In the genomic region with DNA sequence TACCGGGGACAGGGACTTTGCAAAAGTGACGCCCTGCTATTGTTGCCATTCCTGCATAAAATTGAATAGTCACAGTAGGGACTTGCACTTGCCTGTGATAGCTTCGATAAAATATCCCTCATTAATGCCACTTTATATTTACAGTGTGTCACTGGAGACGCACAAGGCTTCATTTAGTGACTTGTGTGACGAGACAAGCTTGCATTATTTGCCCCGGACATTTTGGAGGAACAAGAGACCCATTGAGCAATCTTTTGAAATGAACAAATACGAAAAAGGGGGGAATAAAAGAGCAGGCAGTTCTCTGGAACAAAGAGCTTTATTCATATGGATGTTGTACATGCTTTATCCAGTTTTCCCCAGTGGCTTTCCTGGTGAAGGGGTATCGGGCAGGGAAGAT, we compare ENCODE assay signal across 10 mouse cellular contexts. TPM values are rescaled to one million over a fixed set of nuclear protein-coding genes. Genes with fewer than 3 reads are reported as not detected.
A peak's percentile ranks its signal among the peaks of the same experiment; 100 is the strongest.
DNase-seq lines count a peak whose midpoint lies in the region; ATAC-seq and TF ChIP-seq lines count a peak whose summit lies in the region.
"Had no signal": no experiment of that assay in that cellular context is flagged by ENCODE, and none has a peak within 500 bp of the region (broad histone marks: within the 10 kb centered on the region; RNA-seq: fewer than 3 reads in every experiment).

No protein-coding gene starts in this region.

- no peak overlapping the region for H3K27ac ChIP-seq in stomach, embryonic 14.5 days (ENCODE audit: low read length)
- no peak overlapping the region for H3K27ac ChIP-seq in stomach, postnatal 0 days (replicated peaks)
- peak overlapping the region; percentile 31; the same call in 1 of the 2 replicates for H3K27ac ChIP-seq in forebrain, embryonic 13.5 days
- no peak overlapping the region for H3K27ac ChIP-seq in heart, adult 2 months
- no peak overlapping the region for H3K27ac ChIP-seq in heart, embryonic 10.5 days

- peaks cover 18% of the 10 kb centered on the region; the same call in 1 of the 2 replicates for H3K4me1 ChIP-seq in stomach, embryonic 14.5 days (ENCODE audit: control insufficient read depth, insufficient read depth, low read length)
- H3K4me1 ChIP-seq in stomach, postnatal 0 days (replicated peaks; ENCODE audit: control insufficient read depth, insufficient read depth), result peaks cover 5% of the 10 kb centered on the region; the same call in 1 of the 2 replicates
- H3K4me1 ChIP-seq in forebrain, embryonic 13.5 days, result peaks cover 55% of the 10 kb centered on the region
- 0 out of 2 replicates have a peak, but pooled peaks cover 1% of the 10 kb centered on the region for H3K4me1 ChIP-seq in heart, adult 2 months (ENCODE audit: control insufficient read depth, insufficient read depth, low read length)
- peaks cover 31% of the 10 kb centered on the region for H3K4me1 ChIP-seq in heart, embryonic 10.5 days

- no peak for TF ChIP-seq CTCF in stomach, postnatal 0 days (IDR thresholded peaks at IDR 0.05; ENCODE audit: low read depth)
- TF ChIP-seq CTCF in heart, adult 2 months (IDR thresholded peaks at IDR 0.05), result no peak

- no peaks in the 10 kb centered on the region for H3K9me3 ChIP-seq in stomach, embryonic 14.5 days (ENCODE audit: control insufficient read depth, low read depth, low read length)
- no peaks in the 10 kb centered on the region for H3K9me3 ChIP-seq in stomach, postnatal 0 days (ENCODE audit: control insufficient read depth, low read length)
- H3K9me3 ChIP-seq in forebrain, embryonic 13.5 days (replicated peaks), result no peaks in the 10 kb centered on the region
- no peaks in the 10 kb centered on the region for H3K9me3 ChIP-seq in heart, embryonic 10.5 days

- intact Hi-C loops in heart, adult 2 months (cut with DNase I), result loop anchor here (5.0 kb wide), 2 partner anchors 111 to 164 kb away; no protein-coding TSS in a partner anchor

- peak overlapping the region; percentile 12; the same call in 1 of the 2 replicates for H3K4me3 ChIP-seq in stomach, embryonic 14.5 days (ENCODE audit: low read depth, low read length)
- no peak overlapping the region for H3K4me3 ChIP-seq in stomach, postnatal 0 days (ENCODE audit: low read depth, low read length)
- peak overlapping the region; percentile 89 for H3K4me3 ChIP-seq in forebrain, embryonic 13.5 days
- H3K4me3 ChIP-seq in heart, adult 2 months, result no peak overlapping the region
- H3K4me3 ChIP-seq in heart, embryonic 10.5 days, result no peak overlapping the region

- no peak for DNase-seq in stomach, postnatal 0 days (ENCODE audit: low spot score)
- peak; percentile 49 for DNase-seq in mesoderm, embryonic 11.5 days (ENCODE audit: low read depth, low spot score)
- DNase-seq in thymus, postnatal 0 days (ENCODE audit: low spot score), result no peak
- no peak for DNase-seq in heart, adult 2 months
- DNase-seq in layer of hippocampus, adult 18-20 months (ENCODE audit: low spot score in 2 of 2), result no peak
- DNase-seq in heart, embryonic 10.5 days (ENCODE audit: low spot score), result no peak
- DNase-seq: cerebellum, postnatal 10 days had no signal

- WGBS in stomach, embryonic 14.5 days, result 46% methylated on average over 8 of the region's 8 CpGs
- WGBS in stomach, postnatal 0 days, result 49% methylated on average over 8 of the region's 8 CpGs
- 1% methylated on average over 8 of the region's 8 CpGs for WGBS in forebrain, embryonic 13.5 days
- 48% methylated on average over 8 of the region's 8 CpGs for WGBS in heart, adult 2 months
- WGBS in heart, embryonic 10.5 days, result 43% methylated on average over 8 of the region's 8 CpGs

- ATAC-seq in stomach, embryonic 14.5 days (ENCODE audit: insufficient number of reproducible peaks, insufficient read depth, low FRiP score, low read depth), result no peak
- ATAC-seq in stomach, postnatal 0 days (ENCODE audit: low FRiP score, low TSS enrichment), result no peak
- ATAC-seq in forebrain, embryonic 13.5 days, result no peak
- ATAC-seq: inflammation-experienced regulatory T-cells, adult 6 months had no signal

- H3K36me3 ChIP-seq in stomach, embryonic 14.5 days (ENCODE audit: control insufficient read depth, insufficient read depth, low read length), result no peaks in the 10 kb centered on the region
- no peaks in the 10 kb centered on the region for H3K36me3 ChIP-seq in stomach, postnatal 0 days (ENCODE audit: control insufficient read depth, insufficient read depth, low read length)
- peaks cover 10% of the 10 kb centered on the region; the same call in 1 of the 2 replicates for H3K36me3 ChIP-seq in forebrain, embryonic 13.5 days (ENCODE audit: poor library complexity, severe bottlenecking)
- no peaks in the 10 kb centered on the region for H3K36me3 ChIP-seq in heart, adult 2 months (ENCODE audit: control insufficient read depth, insufficient read depth, low read length)
- H3K36me3 ChIP-seq in heart, embryonic 10.5 days, result no peaks in the 10 kb centered on the region

- no peak overlapping the region for H3K9ac ChIP-seq in stomach, embryonic 14.5 days (replicated peaks; ENCODE audit: low read depth, low read length)
- H3K9ac ChIP-seq in stomach, postnatal 0 days (ENCODE audit: low read length), result no peak overlapping the region
- peak overlapping the region; percentile 97 for H3K9ac ChIP-seq in forebrain, embryonic 13.5 days
- no peak overlapping the region for H3K9ac ChIP-seq in heart, adult 2 months (ENCODE audit: low read depth, low read length)

- H3K4me2 ChIP-seq in stomach, embryonic 14.5 days (replicated peaks; ENCODE audit: low read depth, low read length), result peak overlapping the region; percentile 23
- H3K4me2 ChIP-seq in stomach, postnatal 0 days (replicated peaks; ENCODE audit: low read depth), result no peak overlapping the region
- H3K4me2 ChIP-seq in forebrain, embryonic 13.5 days, result peak overlapping the region; percentile 97

- no peaks in the 10 kb centered on the region for H3K27me3 ChIP-seq in stomach, embryonic 14.5 days (ENCODE audit: control insufficient read depth, insufficient read depth, low read length)
- no peaks in the 10 kb centered on the region for H3K27me3 ChIP-seq in stomach, postnatal 0 days (ENCODE audit: control insufficient read depth, insufficient read depth, low read length)
- no peaks in the 10 kb centered on the region for H3K27me3 ChIP-seq in forebrain, embryonic 13.5 days
- peaks cover 7% of the 10 kb centered on the region; the same call in 1 of the 2 replicates for H3K27me3 ChIP-seq in heart, adult 2 months (ENCODE audit: control insufficient read depth, insufficient read depth, low read length)
- H3K27me3 ChIP-seq in heart, embryonic 10.5 days (ENCODE audit: insufficient read depth, poor library complexity, severe bottlenecking), result peaks cover 7% of the 10 kb centered on the region; the same call in 1 of the 2 replicates

- H3K79me2 ChIP-seq in heart, adult 2 months (replicated peaks; ENCODE audit: control insufficient read depth, insufficient read depth, low read length), result no peaks in the 10 kb centered on the region

- TF ChIP-seq POLR2A in heart, adult 2 months (IDR thresholded peaks at IDR 0.05; ENCODE audit: insufficient read depth, low read depth, low read length), result no peak

- TF ChIP-seq EP300 in stomach, postnatal 0 days (optimal IDR thresholded peaks at IDR 0.05), result no peak
- TF ChIP-seq EP300 in heart, adult 2 months (IDR thresholded peaks at IDR 0.05; ENCODE audit: insufficient read depth, low read depth, low read length), result no peak

RNA-seq across cellular contexts. Expression of a gene that starts 3.5 kb away (rescaled TPM):
- polyA plus RNA-seq in stomach, embryonic 14.5 days (2014; fragmentation: Nextera tagmentation; extraction: Ambion mirVana), result 70.5 and 74.6 TPM in 2 replicates
- polyA plus RNA-seq in stomach, postnatal 0 days (2015; fragmentation: Nextera tagmentation; extraction: Ambion mirVana), result 18.3 and 20.0 TPM in 2 replicates
- polyA plus RNA-seq in forebrain, embryonic 13.5 days (2015; fragmentation: Nextera tagmentation; extraction: Ambion mirVana), result 140 TPM in 2 replicates
- polyA plus RNA-seq in thymus, postnatal 0 days (2015; fragmentation: Nextera tagmentation; extraction: Ambion mirVana), result 7.8 and 9.0 TPM in 2 replicates
- total RNA-seq in heart, adult 2 months (2021), result 1 to 10 TPM; 1.6 to 2.4 TPM
- 2.6 and 3.3 TPM in 2 replicates for polyA plus RNA-seq in heart, adult 2 months (2012; rRNA removed)
- 100 to 1,000 TPM; 246 to 270 TPM for total RNA-seq in layer of hippocampus, adult 18-20 months (2021)
- polyA plus RNA-seq in heart, embryonic 10.5 days (2016; fragmentation: Nextera tagmentation; extraction: Ambion mirVana), result 44.7 and 68.4 TPM in 2 replicates

Comparison
In these comparisons a context has a peak if more than half of its experiments do, and no peak if none do; other contexts are left out.
1. H3K4me3 ChIP-seq: peak in stomach, embryonic 14.5 days (single experiment) and forebrain, embryonic 13.5 days (single experiment); none in stomach, postnatal 0 days (single experiment), heart, adult 2 months (single experiment) and heart, embryonic 10.5 days (single experiment).